Mouse (Mus musculus) CD4-positive naive resting alpha-beta T cell, adult 76 days (primary cell): ENCODE measurements around the gene Cd209f. TPM values are rescaled to one million over a fixed set of nuclear protein-coding genes. Genes with fewer than 3 reads are reported as not detected.

Source experiments
- total RNA-seq: library from RNA; stranded (reverse); gene quantifications from one replicate; pipeline ENCODE4 v1.2.4, GENCODE M21; 2023

Cd209f gene
- not detected for total RNA-seq

DNA sequence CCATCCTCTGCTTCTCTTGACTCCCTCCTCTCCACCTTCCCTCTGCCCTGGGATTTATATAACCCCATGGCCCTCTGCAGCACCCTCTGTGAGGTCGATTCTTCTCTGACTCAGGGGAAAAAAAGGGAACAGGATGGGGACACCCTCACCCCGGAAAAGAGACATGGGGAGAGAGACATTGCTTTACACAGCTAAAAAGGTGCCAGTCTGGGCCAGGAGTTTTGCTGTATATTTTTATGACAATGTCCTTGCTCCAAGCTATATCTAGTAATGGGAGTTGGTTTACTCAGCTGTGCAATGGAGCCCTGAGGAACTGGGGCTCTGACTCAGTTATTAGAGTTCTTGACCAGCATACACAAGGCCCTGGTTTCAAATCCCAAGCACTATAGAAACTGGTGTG is at the start of gene Cd209f:
Gene Cd209f (minus strand): TSS at position 101 of the 400 bp plus-strand sequence.

DNA sequence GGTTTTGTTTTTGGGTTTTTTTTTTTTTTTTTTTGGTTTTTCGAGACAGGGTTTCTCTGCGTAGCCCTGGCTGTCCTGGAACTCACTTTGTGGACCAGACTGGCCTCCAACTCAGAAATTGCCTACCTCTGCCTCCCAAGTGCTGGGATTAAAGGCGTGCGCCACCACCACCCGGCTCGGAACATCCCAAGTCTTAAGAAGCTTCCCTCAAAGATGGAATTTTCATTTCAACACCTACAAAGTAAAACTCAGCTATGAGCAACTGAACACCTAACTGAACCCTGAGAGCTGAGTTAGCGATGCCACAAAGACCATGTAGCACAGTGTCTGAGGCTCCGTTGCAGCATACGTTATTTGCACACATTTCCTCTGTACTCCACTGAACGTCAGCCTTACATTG is 28.2 kb upstream of the Cd209f start, which contains the start of gene Cd209g:
Gene Cd209g (plus strand): TSS at position 301 of the 400 bp plus-strand sequence.

Other genes with a start within 250 kb of the Cd209f start
- gene Cd209d, start 227.3 kb downstream of the Cd209f start, total RNA-seq, result not detected
- gene Cd209b, start 179.0 kb downstream of the Cd209f start, total RNA-seq, result not detected
- not detected for gene Cd209c, start 151.1 kb downstream of the Cd209f start, total RNA-seq
- gene Cd209g, start 28.3 kb upstream of the Cd209f start, total RNA-seq, result not detected
- gene Evi5l, start 60.7 kb upstream of the Cd209f start, total RNA-seq, result 16.6 TPM
- 0.21 TPM for gene Prr36, start 111.6 kb upstream of the Cd209f start, total RNA-seq
- not detected for gene Lrrc8e, start 121.0 kb upstream of the Cd209f start, total RNA-seq
- gene Map2k7, start 132.9 kb upstream of the Cd209f start, total RNA-seq, result 149 TPM
- gene Gm49320, start 133.0 kb upstream of the Cd209f start, total RNA-seq, result not detected
- 40.7 TPM for gene Tgfbr3l, start 142.4 kb upstream of the Cd209f start, total RNA-seq
- 14.4 TPM for gene Snapc2, start 147.2 kb upstream of the Cd209f start, total RNA-seq
- 1.3 TPM for gene Ctxn1, start 153.4 kb upstream of the Cd209f start, total RNA-seq
- 77.2 TPM for gene Timm44, start 170.1 kb upstream of the Cd209f start, total RNA-seq
- gene Ccl25, start 219.4 kb upstream of the Cd209f start, total RNA-seq, result 20.4 TPM
- 88.4 TPM for gene Elavl1, start 219.6 kb upstream of the Cd209f start, total RNA-seq